Mouse (Mus musculus) brain, embryonic 14.5 days (tissue): ENCODE data around the gene Ddb2. TPM values are rescaled to one million over a fixed set of nuclear protein-coding genes. Genes with fewer than 3 reads are reported as not detected.
A peak's percentile ranks its signal among the peaks of the same experiment; 100 is the strongest.

Source experiments
- DNase-seq: peaks from one replicate; pipeline ENCODE4 v3.0.0-alpha.2; 2011; ENCODE audit warnings: low read depth
- CTCF ChIP-seq: fragments of 200-500 bp; IDR thresholded peaks from 2 replicates; pipeline ENCODE4 v1.5.1; 2012; ENCODE audit warnings: inconsistent platforms, mild to moderate bottlenecking, moderate library complexity, borderline replicate concordance; ENCODE audit not compliant: insufficient read depth, insufficient read length; ENCODE audit errors: extremely low read depth
- POLR2A ChIP-seq: fragments of 200-500 bp; IDR thresholded peaks from 2 replicates; pipeline ENCODE4 v1.6.1; 2012; ENCODE audit warnings: mild to moderate bottlenecking, inconsistent platforms, borderline replicate concordance; ENCODE audit not compliant: poor library complexity, insufficient read depth, insufficient read length, severe bottlenecking; ENCODE audit errors: extremely low read depth
- polyA plus RNA-seq: library from polyadenylated mRNA; depleted of rRNA; stranded (reverse); fragments of >200 nt; gene quantifications from 2 replicates; pipeline ENCODE4 v1.2.3, GENCODE M21; 2012

Gene Ddb2
- polyA plus RNA-seq, 1 experiment = 25.2 TPM

GRCm38 (mm10) chr2:91252512-91252911 is 15.7 kb upstream of the Ddb2 start:
- TF ChIP-seq CTCF (no peak), POLR2A (no peak)
- no peak for DNase-seq

- DNase-seq = no peak
- TF ChIP-seq CTCF (no peak), POLR2A (no peak)
Measured at GRCm38 (mm10) chr2:91252001-91252400, 15.2 kb upstream of the Ddb2 start.

- no peak for DNase-seq
- no peak for TF ChIP-seq CTCF
- TF ChIP-seq POLR2A = no peak
Measured at GRCm38 (mm10) chr2:91248366-91248765, 11.6 kb upstream of the Ddb2 start.

GRCm38 (mm10) chr2:91244557-91245228 is 7.9 kb upstream of the Ddb2 start:
- TF ChIP-seq POLR2A = no peak
- no peak for TF ChIP-seq CTCF
- no peak for DNase-seq

GRCm38 (mm10) chr2:91243416-91243815 is 6.6 kb upstream of the Ddb2 start:
- peak; percentile 64 for DNase-seq
- TF ChIP-seq POLR2A (no peak), CTCF (no peak)

- DNase-seq = no peak
- TF ChIP-seq CTCF (no peak), POLR2A (no peak)
Measured at GRCm38 (mm10) chr2:91242547-91242946, 5.8 kb upstream of the Ddb2 start.

GRCm38 (mm10) chr2:91237511-91238080 is 814 bp upstream of the Ddb2 start:
- peak; percentile 62 for DNase-seq
- TF ChIP-seq CTCF = peak; percentile 21; the same call in 1 of the 2 replicates

GRCm38 (mm10) chr2:91229735-91230134 is 7.0 kb downstream of the Ddb2 start:
- no peak for DNase-seq
- TF ChIP-seq CTCF (no peak), POLR2A (no peak)

GRCm38 (mm10) chr2:91223614-91224013 is 13.2 kb downstream of the Ddb2 start:
- no peak for DNase-seq
- TF ChIP-seq POLR2A = no peak
- no peak for TF ChIP-seq CTCF

GRCm38 (mm10) chr2:91220501-91220900 is 16.3 kb downstream of the Ddb2 start:
- TF ChIP-seq CTCF (no peak), POLR2A (no peak)

GRCm38 (mm10) chr2:91217032-91217431 is 19.8 kb downstream of the Ddb2 start:
- TF ChIP-seq POLR2A = no peak
- no peak for TF ChIP-seq CTCF
- DNase-seq = peak; percentile 51

More at GRCm38 (mm10) chr2:91220501-91220900, 16.3 kb downstream of the Ddb2 start:
- DNase-seq = no peak

GRCm38 (mm10) chr2:91213311-91213710 is 23.5 kb downstream of the Ddb2 start:
- TF ChIP-seq CTCF (no peak), POLR2A (no peak)

GRCm38 (mm10) chr2:91206254-91206775 is 30.5 kb downstream of the Ddb2 start:
- DNase-seq = no peak
- no peak for TF ChIP-seq POLR2A
- no peak for TF ChIP-seq CTCF

More at GRCm38 (mm10) chr2:91213311-91213710, 23.5 kb downstream of the Ddb2 start:
- DNase-seq = no peak
